Mouse (Mus musculus): ENCODE measurements around the gene Serpinb1c. TPM values are rescaled to one million over a fixed set of nuclear protein-coding genes. Genes with fewer than 3 reads are reported as not detected.
"Not testable (repeated sequence)": the region's sequence is repeated elsewhere in the genome, so short reads cannot be mapped to it uniquely, and the experiment has no call there.

Serpinb1c gene
- polyA plus RNA-seq, 1 experiment from 2014 or later: not detected

GRCm38 (mm10) chr13:32873862-32874261, 24.1 kb downstream of the Serpinb1c start:
- 64% methylated on average over 1 of the region's 1 CpGs for WGBS
- Histone ChIP-seq H3K27ac (replicated peaks; ENCODE audit: low read depth, low read length) (no peak overlapping the region), H3K4me3 (ENCODE audit: low read depth, low read length) (no peak overlapping the region), H3K4me1 (ENCODE audit: control insufficient read depth, insufficient read depth, low read length) (no peaks in the 10 kb centered on the region), H3K9ac (ENCODE audit: low read depth, low read length) (no peak overlapping the region), H3K36me3 (ENCODE audit: control insufficient read depth, insufficient read depth, low read length) (no peaks in the 10 kb centered on the region), H3K4me2 (ENCODE audit: low read depth, low read length) (no peak overlapping the region), H3K9me3 (ENCODE audit: control insufficient read depth, low read length) (no peaks in the 10 kb centered on the region), H3K27me3 (replicated peaks; ENCODE audit: control insufficient read depth, insufficient read depth, low read length) (no peaks in the 10 kb centered on the region)
- DNase-seq (ENCODE audit: low spot score) (no peak), ATAC-seq (ENCODE audit: low read depth) (no peak)

GRCm38 (mm10) chr13:32868843-32869242, 29.2 kb downstream of the Serpinb1c start:
- 70% methylated on average over 5 of the region's 5 CpGs for WGBS
- Histone ChIP-seq H3K4me2 (ENCODE audit: low read depth, low read length) (no peak overlapping the region), H3K27ac (replicated peaks; ENCODE audit: low read depth, low read length) (no peak overlapping the region), H3K9ac (ENCODE audit: low read depth, low read length) (no peak overlapping the region), H3K27me3 (replicated peaks; ENCODE audit: control insufficient read depth, insufficient read depth, low read length) (no peaks in the 10 kb centered on the region), H3K9me3 (ENCODE audit: control insufficient read depth, low read length) (no peaks in the 10 kb centered on the region), H3K4me3 (ENCODE audit: low read depth, low read length) (no peak overlapping the region), H3K36me3 (ENCODE audit: control insufficient read depth, insufficient read depth, low read length) (no peaks in the 10 kb centered on the region), H3K4me1 (ENCODE audit: control insufficient read depth, insufficient read depth, low read length) (no peaks in the 10 kb centered on the region)
- ATAC-seq (ENCODE audit: low read depth) (no peak), DNase-seq (ENCODE audit: low spot score) (no peak)

- H3K4me1 ChIP-seq (ENCODE audit: control insufficient read depth, insufficient read depth, low read length); H3K36me3 ChIP-seq (ENCODE audit: control insufficient read depth, insufficient read depth, low read length); H3K4me3 ChIP-seq (ENCODE audit: low read depth, low read length); H3K27ac ChIP-seq (replicated peaks; ENCODE audit: low read depth, low read length); ATAC-seq (ENCODE audit: low read depth); H3K9me3 ChIP-seq (ENCODE audit: control insufficient read depth, low read length); H3K27me3 ChIP-seq (replicated peaks; ENCODE audit: control insufficient read depth, insufficient read depth, low read length); DNase-seq (ENCODE audit: low spot score); H3K4me2 ChIP-seq (ENCODE audit: low read depth, low read length); H3K9ac ChIP-seq (ENCODE audit: low read depth, low read length): not testable (repeated sequence)
- 92% methylated on average over 4 of the region's 4 CpGs for WGBS
These were observed 29.8 kb downstream of the Serpinb1c start for GRCm38 (mm10) chr13:32868233-32868632.

- H3K4me3 ChIP-seq (ENCODE audit: low read depth, low read length): no peak overlapping the region
- DNase-seq (ENCODE audit: low spot score) (no peak), ATAC-seq (ENCODE audit: low read depth) (no peak)
These were observed 31.0 kb downstream of the Serpinb1c start for GRCm38 (mm10) chr13:32867030-32867429.

GRCm38 (mm10) chr13:32866484-32866883, 31.5 kb downstream of the Serpinb1c start:
- no peaks in the 10 kb centered on the region for H3K27me3 ChIP-seq (replicated peaks; ENCODE audit: control insufficient read depth, insufficient read depth, low read length)
- peak; percentile 82 for DNase-seq (ENCODE audit: low spot score)
- H3K9ac ChIP-seq (ENCODE audit: low read depth, low read length): no peak overlapping the region
- ATAC-seq (ENCODE audit: low read depth): peak; percentile 57
- WGBS: 7% methylated on average over 9 of the region's 9 CpGs
- H3K9me3 ChIP-seq (ENCODE audit: control insufficient read depth, low read length): no peaks in the 10 kb centered on the region
- no peak overlapping the region for H3K27ac ChIP-seq (replicated peaks; ENCODE audit: low read depth, low read length)
- no peak overlapping the region for H3K4me2 ChIP-seq (ENCODE audit: low read depth, low read length)
- no peaks in the 10 kb centered on the region for H3K36me3 ChIP-seq (ENCODE audit: control insufficient read depth, insufficient read depth, low read length)
- H3K4me3 ChIP-seq (ENCODE audit: low read depth, low read length): no peak overlapping the region
- H3K4me1 ChIP-seq (ENCODE audit: control insufficient read depth, insufficient read depth, low read length): no peaks in the 10 kb centered on the region

More at GRCm38 (mm10) chr13:32867030-32867429, 31.0 kb downstream of the Serpinb1c start:
- H3K27me3 ChIP-seq (replicated peaks; ENCODE audit: control insufficient read depth, insufficient read depth, low read length): no peaks in the 10 kb centered on the region
- H3K4me2 ChIP-seq (ENCODE audit: low read depth, low read length): no peak overlapping the region
- H3K9me3 ChIP-seq (ENCODE audit: control insufficient read depth, low read length): no peaks in the 10 kb centered on the region
- WGBS: 47% methylated on average over 2 of the region's 2 CpGs
- H3K4me1 ChIP-seq (ENCODE audit: control insufficient read depth, insufficient read depth, low read length): no peaks in the 10 kb centered on the region
- H3K27ac ChIP-seq (replicated peaks; ENCODE audit: low read depth, low read length): no peak overlapping the region
- no peak overlapping the region for H3K9ac ChIP-seq (ENCODE audit: low read depth, low read length)
- H3K36me3 ChIP-seq (ENCODE audit: control insufficient read depth, insufficient read depth, low read length): no peaks in the 10 kb centered on the region

- WGBS: 61% methylated on average over 2 of the region's 2 CpGs
- Histone ChIP-seq H3K27ac (replicated peaks; ENCODE audit: low read depth, low read length) (no peak overlapping the region), H3K9me3 (ENCODE audit: control insufficient read depth, low read length) (no peaks in the 10 kb centered on the region), H3K27me3 (replicated peaks; ENCODE audit: control insufficient read depth, insufficient read depth, low read length) (no peaks in the 10 kb centered on the region), H3K9ac (ENCODE audit: low read depth, low read length) (no peak overlapping the region), H3K4me1 (ENCODE audit: control insufficient read depth, insufficient read depth, low read length) (no peaks in the 10 kb centered on the region), H3K4me2 (ENCODE audit: low read depth, low read length) (no peak overlapping the region), H3K4me3 (ENCODE audit: low read depth, low read length) (no peak overlapping the region), H3K36me3 (ENCODE audit: control insufficient read depth, insufficient read depth, low read length) (no peaks in the 10 kb centered on the region)
- DNase-seq (ENCODE audit: low spot score): no peak
- no peak for ATAC-seq (ENCODE audit: low read depth)
These were observed 32.4 kb downstream of the Serpinb1c start for GRCm38 (mm10) chr13:32865591-32865990.

- ATAC-seq (ENCODE audit: low read depth); H3K4me1 ChIP-seq (ENCODE audit: control insufficient read depth, insufficient read depth, low read length); DNase-seq (ENCODE audit: low spot score); H3K4me3 ChIP-seq (ENCODE audit: low read depth, low read length); H3K27ac ChIP-seq (replicated peaks; ENCODE audit: low read depth, low read length); H3K36me3 ChIP-seq (ENCODE audit: control insufficient read depth, insufficient read depth, low read length); H3K9me3 ChIP-seq (ENCODE audit: control insufficient read depth, low read length); H3K9ac ChIP-seq (ENCODE audit: low read depth, low read length); H3K4me2 ChIP-seq (ENCODE audit: low read depth, low read length); H3K27me3 ChIP-seq (replicated peaks; ENCODE audit: control insufficient read depth, insufficient read depth, low read length): not testable (repeated sequence)
- 75% methylated on average over 3 of the region's 3 CpGs for WGBS
These were observed 33.5 kb downstream of the Serpinb1c start for GRCm38 (mm10) chr13:32864529-32864928.

- DNase-seq (ENCODE audit: low spot score) (no peak), ATAC-seq (ENCODE audit: low read depth) (no peak)
- H3K27ac ChIP-seq (replicated peaks; ENCODE audit: low read depth, low read length): no peak overlapping the region
These were observed 34.6 kb downstream of the Serpinb1c start for GRCm38 (mm10) chr13:32863456-32863855.

GRCm38 (mm10) chr13:32860821-32861220, 37.2 kb downstream of the Serpinb1c start:
- ATAC-seq (ENCODE audit: low read depth): no peak
- H3K4me1 ChIP-seq (ENCODE audit: control insufficient read depth, insufficient read depth, low read length): no peaks in the 10 kb centered on the region
- no peaks in the 10 kb centered on the region for H3K27me3 ChIP-seq (replicated peaks; ENCODE audit: control insufficient read depth, insufficient read depth, low read length)
- 68% methylated on average over 3 of the region's 3 CpGs for WGBS
- no peak overlapping the region for H3K4me2 ChIP-seq (ENCODE audit: low read depth, low read length)
- no peaks in the 10 kb centered on the region for H3K9me3 ChIP-seq (ENCODE audit: control insufficient read depth, low read length)
- no peak overlapping the region for H3K9ac ChIP-seq (ENCODE audit: low read depth, low read length)
- DNase-seq (ENCODE audit: low spot score): no peak
- H3K27ac ChIP-seq (replicated peaks; ENCODE audit: low read depth, low read length): no peak overlapping the region
- H3K36me3 ChIP-seq (ENCODE audit: control insufficient read depth, insufficient read depth, low read length): no peaks in the 10 kb centered on the region
- no peak overlapping the region for H3K4me3 ChIP-seq (ENCODE audit: low read depth, low read length)

More at GRCm38 (mm10) chr13:32863456-32863855, 34.6 kb downstream of the Serpinb1c start:
- Histone ChIP-seq H3K9ac (ENCODE audit: low read depth, low read length) (no peak overlapping the region), H3K36me3 (ENCODE audit: control insufficient read depth, insufficient read depth, low read length) (no peaks in the 10 kb centered on the region), H3K4me1 (ENCODE audit: control insufficient read depth, insufficient read depth, low read length) (no peaks in the 10 kb centered on the region), H3K9me3 (ENCODE audit: control insufficient read depth, low read length) (no peaks in the 10 kb centered on the region), H3K4me2 (ENCODE audit: low read depth, low read length) (no peak overlapping the region), H3K4me3 (ENCODE audit: low read depth, low read length) (no peak overlapping the region), H3K27me3 (replicated peaks; ENCODE audit: control insufficient read depth, insufficient read depth, low read length) (no peaks in the 10 kb centered on the region)
